Mouse (Mus musculus) layer of hippocampus, adult 6 months (tissue): ENCODE measurements around the gene Sec24b. TPM values are rescaled to one million over a fixed set of nuclear protein-coding genes. Genes with fewer than 3 reads are reported as not detected.

ENCODE experiments used
- long read RNA-seq, 2 experiments: library from polyadenylated mRNA; unstranded; transcript quantifications; one replicate each; pipeline ENCODE4 v2.0.0; 2019 to 2020
- polyA plus RNA-seq: library from polyadenylated mRNA; unstranded; fragments of <200 nt; fragmentation: Nextera tagmentation; gene quantifications from 2 replicates; pipeline ENCODE4 v1.2.3, GENCODE M21; 2021

The Sec24b gene
- 34.3 and 44.9 TPM in 2 replicates for polyA plus RNA-seq
- long read RNA-seq, experiment 1, partial matches to known transcripts, result 15 of 22 reads
- long read RNA-seq, experiment 1, other reads (novel, unspliced or antisense), result 6 of 22 reads
- long read RNA-seq, experiment 2, full-length matches to known transcripts, result 43 of 101 reads
- long read RNA-seq, experiment 2, partial matches to known transcripts, result 31 of 101 reads
- long read RNA-seq, experiment 2, other reads (novel, unspliced or antisense), result 27 of 101 reads

GRCm38 (mm10) chr3:130061281-130061680, at the start of gene Sec24b:
Gene Sec24b (minus strand): TSS chr3:130061553.

GRCm38 (mm10) chr3:129969432-129970395, 91.6 kb downstream of the Sec24b start, which contains the start of gene Mcub:
Gene Mcub (minus strand): TSS chr3:129970206.

Other genes with a start within 250 kb of the Sec24b start
- 5.2 TPM in 1 of 2 replicates, not detected in the other for gene Rrh, start 239.0 kb downstream of the Sec24b start, polyA plus RNA-seq
- 4.8 and 5.8 TPM in 2 replicates for gene Gar1, start 230.2 kb downstream of the Sec24b start, polyA plus RNA-seq
- not detected in 2 replicates for gene Cfi, start 225.7 kb downstream of the Sec24b start, polyA plus RNA-seq
- gene Pla2g12a, start 182.9 kb downstream of the Sec24b start, polyA plus RNA-seq, result 17.5 and 23.2 TPM in 2 replicates
- 6.4 and 11.8 TPM in 2 replicates for gene Casp6, start 160.1 kb downstream of the Sec24b start, polyA plus RNA-seq
- gene Mcub, start 91.3 kb downstream of the Sec24b start, polyA plus RNA-seq, result 11.7 and 12.9 TPM in 2 replicates
- gene Col25a1, start 69.9 kb upstream of the Sec24b start, polyA plus RNA-seq, result 3.0 and 4.2 TPM in 2 replicates